Mouse (Mus musculus) gastrocnemius, postnatal 4 days (tissue): ENCODE results near the gene Strada. TPM values are rescaled to one million over a fixed set of nuclear protein-coding genes. Genes with fewer than 3 reads are reported as not detected.
"Not testable (repeated sequence)": the region's sequence is repeated elsewhere in the genome, so short reads cannot be mapped to it uniquely, and the experiment has no call there.

Experiments used
- DNase-seq, 2 experiments: peaks; one replicate each; pipeline ENCODE4 v3.0.0; 2021 to 2022; ENCODE audit warnings: low spot score in 2 of 2, mixed read lengths in 2 of 2
- total RNA-seq, 2 experiments: library from RNA; stranded (reverse); gene quantifications; 2 replicates each; pipeline ENCODE4 v1.2.3; 2021

The Strada gene
- total RNA-seq, 2 experiments from 2014 or later = 26.4 to 32.3 TPM

GRCm38 (mm10) chr11:106158081-106158929, 43.7 kb downstream of the Strada start:
- DNase-seq = peak in 1 of 2 experiments; percentile 21

GRCm38 (mm10) chr11:106157154-106157553, 44.8 kb downstream of the Strada start:
- DNase-seq = no peak

GRCm38 (mm10) chr11:106156257-106156656, 45.7 kb downstream of the Strada start:
- no peak for DNase-seq

- DNase-seq = no peak
Observed at GRCm38 (mm10) chr11:106155761-106156160, 46.2 kb downstream of the Strada start.

GRCm38 (mm10) chr11:106154770-106155169, 47.2 kb downstream of the Strada start:
- no peak for DNase-seq

- no peak for DNase-seq
Observed at GRCm38 (mm10) chr11:106154091-106154490, 47.9 kb downstream of the Strada start.

- DNase-seq = no peak
Observed at GRCm38 (mm10) chr11:106152132-106152531, 49.8 kb downstream of the Strada start.

GRCm38 (mm10) chr11:106151219-106151618, 50.7 kb downstream of the Strada start:
- no peak for DNase-seq

GRCm38 (mm10) chr11:106134580-106135528, 67.1 kb downstream of the Strada start:
- DNase-seq = peak in 1 of 2 experiments; percentile 73

- no peak for DNase-seq
Observed at GRCm38 (mm10) chr11:106132516-106132915, 69.5 kb downstream of the Strada start.

- no peak for DNase-seq
Observed at GRCm38 (mm10) chr11:106129477-106129876, 72.5 kb downstream of the Strada start.

- not testable (repeated sequence) for DNase-seq
Observed at GRCm38 (mm10) chr11:106126727-106127373, 75.1 kb downstream of the Strada start.

GRCm38 (mm10) chr11:106125827-106126226, 76.1 kb downstream of the Strada start:
- no peak for DNase-seq

GRCm38 (mm10) chr11:106124784-106125183, 77.2 kb downstream of the Strada start:
- DNase-seq = no peak

- DNase-seq = no peak
Observed at GRCm38 (mm10) chr11:106122736-106123135, 79.2 kb downstream of the Strada start.

GRCm38 (mm10) chr11:106122221-106122620, 79.7 kb downstream of the Strada start:
- DNase-seq = no peak

Other genes starting within 250 kb of the Strada start
- gene Cyb561, start 248.8 kb downstream of the Strada start, total RNA-seq = 1 to 10 TPM; 4.9 to 5.0 TPM
- gene Ace, start 234.2 kb downstream of the Strada start, total RNA-seq = 10 to 100 TPM; 23.0 to 35.7 TPM
- gene Ace3, start 207.5 kb downstream of the Strada start, total RNA-seq = not detected
- gene Kcnh6, start 194.0 kb downstream of the Strada start, total RNA-seq = under 1 TPM in 1 of 2 experiments, not detected in 1; 0.31 TPM
- gene Dcaf7, start 165.3 kb downstream of the Strada start, total RNA-seq = 10 to 100 TPM; 60.3 to 60.5 TPM
- 10 to 100 TPM; 19.6 to 19.8 TPM for gene Taco1, start 136.1 kb downstream of the Strada start, total RNA-seq
- 10 to 100 TPM; 45.9 to 47.1 TPM for gene Map3k3, start 117.6 kb downstream of the Strada start, total RNA-seq
- not detected for gene Gm10840, start 41.3 kb downstream of the Strada start, total RNA-seq
- 10 to 100 TPM; 35.8 to 40.7 TPM for gene Limd2, start 41.3 kb downstream of the Strada start, total RNA-seq
- gene Ccdc47, start 14.2 kb upstream of the Strada start, total RNA-seq = 10 to 100 TPM; 72.7 to 74.6 TPM
- gene Ddx42, start 14.8 kb upstream of the Strada start, total RNA-seq = 10 to 100 TPM; 46.1 to 47.3 TPM
- 10 to 100 TPM; 32.6 to 34.6 TPM for gene Ftsj3, start 53.9 kb upstream of the Strada start, total RNA-seq
- 100 to 1,000 TPM; 123 to 146 TPM for gene Psmc5, start 54.0 kb upstream of the Strada start, total RNA-seq
- 10 to 100 TPM; 36.6 to 38.1 TPM for gene Smarcd2, start 70.8 kb upstream of the Strada start, total RNA-seq
- gene Tcam1, start 74.5 kb upstream of the Strada start, total RNA-seq = under 1 TPM; 0.12 to 0.29 TPM
- gene Gh, start 99.7 kb upstream of the Strada start, total RNA-seq = not detected
- 1 to 10 TPM; 1.3 to 1.5 TPM for gene Cd79b, start 112.6 kb upstream of the Strada start, total RNA-seq
- gene Scn4a, start 151.1 kb upstream of the Strada start, total RNA-seq = 10 to 100 TPM; 81.7 to 86.7 TPM
- gene Prr29, start 163.3 kb upstream of the Strada start, total RNA-seq = 10 to 100 TPM; 13.6 to 18.1 TPM
- 10 to 100 TPM; 18.7 to 19.9 TPM for gene Icam2, start 185.9 kb upstream of the Strada start, total RNA-seq